Mouse (Mus musculus) heart, embryonic 10.5 days (tissue): ENCODE results near the gene Man2b1. TPM values are rescaled to one million over a fixed set of nuclear protein-coding genes. Genes with fewer than 3 reads are reported as not detected.
A peak's percentile ranks its signal among the peaks of the same experiment; 100 is the strongest.
"Not testable (repeated sequence)": the region's sequence is repeated elsewhere in the genome, so short reads cannot be mapped to it uniquely, and the experiment has no call there.

Experiments
- DNase-seq: peaks from one replicate; pipeline ENCODE4 v3.0.0-alpha.2; 2017; ENCODE audit warnings: low spot score
- H3K27ac ChIP-seq: fragments of 300-500 bp; sonication (generic); 2 replicates; pipeline ENCODE4 v1.5.1; 2016; ENCODE audit warnings: mild to moderate bottlenecking
- H3K27me3 ChIP-seq: fragments of 300-500 bp; sonication (generic); 2 replicates; pipeline ENCODE4 v1.6.1; 2016; ENCODE audit warnings: mild to moderate bottlenecking; ENCODE audit not compliant: poor library complexity, insufficient read depth, severe bottlenecking
- H3K36me3 ChIP-seq: fragments of 300-500 bp; sonication (generic); 2 replicates; pipeline ENCODE4 v1.6.1; 2016; ENCODE audit warnings: mild to moderate bottlenecking, moderate library complexity
- H3K4me1 ChIP-seq: fragments of 300-500 bp; sonication (generic); 2 replicates; pipeline ENCODE4 v1.6.1; 2016; ENCODE audit warnings: mild to moderate bottlenecking
- H3K4me3 ChIP-seq: fragments of 300-500 bp; sonication (generic); 2 replicates; pipeline ENCODE4 v1.5.1; 2016; ENCODE audit warnings: mild to moderate bottlenecking, moderate library complexity
- H3K9me3 ChIP-seq: fragments of 300-500 bp; sonication (generic); 2 replicates; pipeline ENCODE4 v1.6.1; 2016; ENCODE audit warnings: mild to moderate bottlenecking, moderate library complexity
- WGBS: fragments of 180-500 bp; shearing (Covaris S2); methylation state at CpG from one replicate; pipeline ENCODE4 v1.1.7; 2016; 5-methylcytosine and 5-hydroxymethylcytosine counted together
- microRNA-seq: library from miRNA; unstranded; fragments of <30 nt; microRNA quantifications from one replicate; pipeline ENCODE4, GENCODE M21; 2017
- polyA plus RNA-seq: library from polyadenylated mRNA; unstranded; fragments of >200 nt; fragmentation: Nextera tagmentation; extraction: Ambion mirVana; gene quantifications from 2 replicates; pipeline ENCODE4 v1.2.1, GENCODE M21; 2016

Man2b1 gene
- polyA plus RNA-seq, 1 experiment from 2014 or later = 27.2 TPM

DNA sequence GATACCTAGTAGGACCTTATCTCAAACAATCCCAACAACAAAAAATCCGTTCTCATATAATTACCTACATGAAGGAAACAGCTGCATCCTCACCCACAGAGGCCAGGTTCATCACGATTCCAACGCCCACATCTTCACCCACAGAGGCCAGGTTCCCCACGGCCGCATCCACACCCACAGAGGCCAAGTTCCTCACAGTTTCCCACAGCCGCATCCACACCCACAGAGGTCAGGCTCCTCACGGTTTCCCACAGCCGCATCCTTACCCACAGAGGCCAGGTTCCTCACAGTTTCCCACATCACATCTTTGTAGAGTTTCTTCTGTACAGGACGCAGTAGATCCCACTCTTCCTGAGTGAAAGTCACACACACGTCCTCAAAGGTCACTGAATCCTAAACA lies 30.2 kb downstream of the Man2b1 start:
- 91% methylated on average over 10 of the region's 10 CpGs for WGBS
- Histone ChIP-seq H3K4me3 (no peak overlapping the region), H3K9me3 (no peaks in the 10 kb centered on the region), H3K36me3 (peaks cover 23% of the 10 kb centered on the region), H3K27me3 (no peaks in the 10 kb centered on the region), H3K27ac (no peak overlapping the region), H3K4me1 (no peaks in the 10 kb centered on the region)
- DNase-seq = peak; percentile 54

DNA sequence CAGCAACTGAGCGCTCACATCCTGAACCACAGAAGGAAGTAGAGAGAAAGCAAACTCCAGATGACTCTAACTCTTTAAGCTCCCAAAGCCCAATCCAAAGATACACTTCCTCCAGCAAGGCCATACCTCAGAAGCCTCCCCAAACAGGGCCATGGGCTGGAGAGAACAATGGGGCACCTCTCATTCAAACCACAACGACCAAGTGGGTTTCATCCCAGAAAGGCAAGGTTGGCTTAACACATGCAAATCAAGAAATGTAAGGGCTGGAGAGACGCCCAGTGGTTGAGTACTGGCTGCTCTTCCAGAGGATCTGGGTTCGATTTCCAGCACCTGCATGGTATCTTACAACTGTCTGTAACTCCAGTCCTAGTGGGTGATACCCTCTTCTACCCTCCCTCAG lies 32.4 kb downstream of the Man2b1 start:
- 73% methylated on average over 4 of the region's 4 CpGs for WGBS
- DNase-seq = peak; percentile 13

DNA sequence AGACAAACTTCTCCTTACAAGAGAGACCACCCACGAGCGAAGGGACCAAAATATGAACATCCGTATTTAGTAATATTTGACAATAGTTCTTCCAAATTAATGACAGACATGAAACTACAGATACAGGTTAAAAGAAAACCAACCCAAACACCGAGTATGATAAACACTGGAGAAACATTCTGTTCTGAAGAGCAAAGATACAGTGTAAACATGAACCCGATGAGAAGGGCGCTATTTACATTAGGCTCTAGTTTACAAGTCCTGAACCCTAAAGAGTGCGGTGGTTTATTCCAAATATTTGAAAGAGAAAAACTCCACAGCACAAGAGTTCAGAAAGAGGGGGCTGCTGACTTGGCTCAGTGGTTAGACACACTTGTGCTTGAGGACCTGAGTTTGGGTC lies 33.9 kb downstream of the Man2b1 start:
- Histone ChIP-seq H3K4me3 (no peak overlapping the region), H3K4me1 (no peaks in the 10 kb centered on the region), H3K36me3 (0 out of 2 replicates have a peak, but pooled peaks cover 3% of the 10 kb centered on the region), H3K27ac (no peak overlapping the region), H3K27me3 (no peaks in the 10 kb centered on the region), H3K9me3 (no peaks in the 10 kb centered on the region)
- 90% methylated on average over 7 of the region's 7 CpGs for WGBS
- peak; percentile 25 for DNase-seq

More for the DNA sequence above, 32.4 kb downstream of the Man2b1 start:
- H3K9me3 ChIP-seq = no peaks in the 10 kb centered on the region
- no peaks in the 10 kb centered on the region for H3K4me1 ChIP-seq
- no peaks in the 10 kb centered on the region for H3K27me3 ChIP-seq
- peaks cover 12% of the 10 kb centered on the region for H3K36me3 ChIP-seq
- no peak overlapping the region for H3K27ac ChIP-seq
- H3K4me3 ChIP-seq = no peak overlapping the region

DNA sequence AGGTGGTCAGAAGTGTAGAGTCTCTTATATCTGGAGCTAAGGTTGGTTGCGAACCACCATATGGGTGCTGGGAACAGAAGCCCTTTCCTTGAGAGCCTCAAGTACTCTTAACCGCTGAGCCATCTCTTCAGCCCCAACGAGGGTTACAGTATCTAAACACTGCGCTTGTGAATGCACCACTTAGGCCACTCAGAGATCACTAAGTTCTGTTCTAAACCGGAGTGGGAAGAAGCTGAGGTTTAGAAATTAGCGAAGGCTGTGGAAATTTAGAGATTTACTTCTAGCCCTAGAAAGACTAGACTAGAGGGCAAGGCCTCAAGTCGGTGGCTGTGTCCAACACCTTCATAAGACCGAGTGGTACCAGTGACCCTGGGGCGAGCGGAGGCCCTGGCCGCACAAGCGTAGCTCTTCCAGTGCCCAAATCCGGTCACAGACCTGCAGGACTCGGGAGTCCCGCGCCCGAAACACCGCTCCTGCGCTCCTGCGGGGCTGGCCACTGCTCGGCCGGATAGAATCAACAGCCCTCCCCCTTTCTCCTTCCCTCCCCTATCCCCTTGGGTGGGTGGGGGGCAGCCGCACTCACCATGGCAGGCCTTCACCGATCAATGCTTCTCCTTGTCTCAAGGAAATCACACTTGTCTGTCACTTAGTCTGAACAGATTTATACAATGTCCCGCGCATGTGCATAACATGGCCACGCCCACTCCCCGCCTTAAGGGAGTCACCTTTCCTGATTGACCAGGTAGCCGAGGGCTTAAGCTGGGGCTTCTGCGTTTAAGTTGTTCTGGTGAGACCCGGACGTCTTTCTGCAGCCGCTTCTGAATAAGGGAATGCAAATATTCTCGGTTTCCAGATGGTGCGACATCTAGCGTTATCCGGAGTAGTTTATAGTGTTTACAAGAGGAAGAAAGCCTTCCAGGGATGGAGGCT lies 36.2 kb downstream of the Man2b1 start:
- DNase-seq = peak; percentile 87
- H3K27ac ChIP-seq = peak overlapping the region; percentile 82
- H3K27me3 ChIP-seq = no peaks in the 10 kb centered on the region
- H3K36me3 ChIP-seq = no peaks in the 10 kb centered on the region
- H3K4me1 ChIP-seq = no peaks in the 10 kb centered on the region
- H3K4me3 ChIP-seq = peak overlapping the region; percentile 78
- H3K9me3 ChIP-seq = no peaks in the 10 kb centered on the region
- WGBS = 7% methylated on average over 37 of the region's 37 CpGs

DNA sequence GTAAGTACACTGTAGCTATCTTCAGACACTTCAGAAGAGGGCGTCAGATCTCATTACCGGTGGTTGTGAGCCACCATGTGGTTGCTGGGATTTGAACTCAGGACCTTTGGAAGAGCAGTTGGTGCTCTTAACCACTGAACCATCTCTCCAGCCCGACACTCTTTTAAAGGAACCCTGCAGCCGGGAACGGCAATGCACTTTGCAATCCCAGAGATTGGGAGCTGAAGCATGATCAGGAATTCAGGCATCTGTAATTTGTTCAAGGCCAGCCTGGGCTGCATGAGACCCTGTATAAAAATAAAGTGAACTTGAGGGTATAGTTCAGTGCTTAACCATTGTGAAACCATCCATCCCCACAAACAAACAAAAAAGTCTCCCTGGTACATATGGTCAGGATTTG lies 37.2 kb downstream of the Man2b1 start:
- H3K4me3 ChIP-seq, H3K9me3 ChIP-seq, H3K27me3 ChIP-seq, H3K27ac ChIP-seq, H3K4me1 ChIP-seq, H3K36me3 ChIP-seq: not testable (repeated sequence)
- DNase-seq = peak; percentile 66
- WGBS = 82% methylated on average over 5 of the region's 5 CpGs

DNA sequence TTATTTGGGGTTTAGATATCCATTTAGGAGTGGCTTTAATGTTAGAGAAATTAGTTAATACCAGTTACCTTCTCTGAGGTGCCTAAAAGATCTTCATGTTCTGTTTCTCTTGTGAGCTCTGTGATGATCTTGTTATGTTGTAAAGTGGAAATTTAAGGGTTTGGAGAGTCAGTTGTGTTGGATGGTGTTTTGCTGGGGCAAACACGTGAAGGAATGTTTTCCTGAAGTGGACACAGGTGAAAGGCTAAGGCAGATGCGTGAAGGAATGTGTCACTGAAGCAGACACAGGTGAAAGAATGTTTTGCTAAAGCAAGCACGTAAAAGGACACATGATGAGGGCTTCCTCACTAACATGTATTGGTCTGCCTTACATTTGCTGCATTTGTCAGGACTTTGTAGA lies 39.9 kb downstream of the Man2b1 start, which contains the start of gene Zfp791:
TSS of gene Zfp791 (minus strand) at position 101 of the 400 bp plus-strand sequence.
- 69% methylated on average over 3 of the region's 3 CpGs for WGBS
- H3K27me3 ChIP-seq = no peaks in the 10 kb centered on the region
- no peak for DNase-seq

DNA sequence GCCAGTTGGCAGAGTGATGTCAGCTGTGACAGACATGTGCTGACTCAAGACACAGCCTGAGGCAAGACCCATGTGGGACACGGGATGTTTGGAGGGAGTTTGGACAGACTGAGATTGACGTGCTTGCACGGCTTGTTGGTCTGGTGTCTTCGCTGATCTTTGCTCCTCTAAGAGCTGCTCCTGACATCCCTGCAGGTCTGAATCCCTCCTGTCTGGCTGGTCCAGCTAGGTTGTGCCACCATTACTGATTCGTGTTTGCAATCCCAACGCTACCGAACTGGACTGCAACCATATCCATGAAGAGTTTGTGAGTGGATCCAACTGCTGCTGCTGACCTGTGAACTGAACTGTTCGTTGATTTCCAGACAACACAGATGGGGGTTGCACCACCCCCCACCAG lies 40.6 kb downstream of the Man2b1 start:
- Histone ChIP-seq H3K4me3 (no peak overlapping the region), H3K27ac (no peak overlapping the region), H3K27me3 (no peaks in the 10 kb centered on the region), H3K9me3 (no peaks in the 10 kb centered on the region), H3K36me3 (no peaks in the 10 kb centered on the region), H3K4me1 (no peaks in the 10 kb centered on the region)
- peak; percentile 73 for DNase-seq
- WGBS = 85% methylated on average over 8 of the region's 8 CpGs

More for the DNA sequence above, 39.9 kb downstream of the Man2b1 start, which contains the start of gene Zfp791:
- no peaks in the 10 kb centered on the region for H3K4me1 ChIP-seq
- no peak within 1 kb of the TSS for H3K4me3 ChIP-seq
- H3K36me3 ChIP-seq = no peaks in the 10 kb centered on the region
- no peak within 1 kb of the TSS for H3K27ac ChIP-seq
- H3K9me3 ChIP-seq = no peaks in the 10 kb centered on the region

DNA sequence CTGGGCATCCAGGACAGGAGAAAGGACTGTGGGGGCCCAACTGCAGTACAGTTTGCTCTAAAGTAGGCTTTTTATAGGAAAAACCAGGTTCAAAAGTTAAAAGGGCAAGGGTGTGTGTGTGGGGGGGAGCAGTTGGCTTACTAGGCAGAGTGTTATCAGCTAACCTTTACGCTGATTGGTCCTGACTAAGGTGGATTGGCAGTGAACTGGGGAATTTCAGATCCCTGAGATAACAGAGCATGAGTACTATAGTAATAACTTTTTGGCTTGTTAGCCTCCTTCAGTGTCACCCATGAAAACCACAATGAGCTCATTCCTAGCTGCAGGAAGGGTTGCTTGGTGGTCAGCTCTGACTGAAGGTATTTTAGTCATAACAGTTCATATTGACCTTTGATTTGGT lies 49.3 kb downstream of the Man2b1 start:
- no peak for DNase-seq
- H3K4me1 ChIP-seq = no peaks in the 10 kb centered on the region
- no peaks in the 10 kb centered on the region for H3K9me3 ChIP-seq
- peaks cover 7% of the 10 kb centered on the region; the same call in 1 of the 2 replicates for H3K27me3 ChIP-seq
- 88% methylated on average over 1 of the region's 1 CpGs for WGBS
- no peaks in the 10 kb centered on the region for H3K36me3 ChIP-seq
- H3K27ac ChIP-seq = no peak overlapping the region
- no peak overlapping the region for H3K4me3 ChIP-seq

DNA sequence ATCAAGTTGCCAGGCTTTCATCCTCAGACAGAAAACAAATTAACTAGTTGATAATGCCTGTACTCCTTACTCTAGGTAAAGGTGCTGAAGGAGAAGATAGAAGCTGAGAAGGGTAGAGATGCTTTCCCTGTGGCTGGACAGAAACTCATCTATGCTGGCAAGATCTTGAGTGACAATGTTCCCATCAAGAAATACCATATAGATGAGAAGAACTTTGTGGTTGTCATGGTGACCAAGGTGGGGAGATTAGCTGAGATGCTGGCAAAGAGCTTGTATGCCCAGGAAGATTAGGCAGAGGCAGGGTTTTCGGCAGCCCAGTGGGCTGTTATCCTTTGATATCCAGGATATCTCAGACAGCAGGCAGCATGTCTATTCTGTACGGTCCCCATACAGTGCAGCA lies 52.6 kb downstream of the Man2b1 start:
- H3K36me3 ChIP-seq, H3K4me1 ChIP-seq, H3K4me3 ChIP-seq, H3K27me3 ChIP-seq, H3K27ac ChIP-seq, DNase-seq, H3K9me3 ChIP-seq: not testable (repeated sequence)
- WGBS = 72% methylated on average over 2 of the region's 2 CpGs

DNA sequence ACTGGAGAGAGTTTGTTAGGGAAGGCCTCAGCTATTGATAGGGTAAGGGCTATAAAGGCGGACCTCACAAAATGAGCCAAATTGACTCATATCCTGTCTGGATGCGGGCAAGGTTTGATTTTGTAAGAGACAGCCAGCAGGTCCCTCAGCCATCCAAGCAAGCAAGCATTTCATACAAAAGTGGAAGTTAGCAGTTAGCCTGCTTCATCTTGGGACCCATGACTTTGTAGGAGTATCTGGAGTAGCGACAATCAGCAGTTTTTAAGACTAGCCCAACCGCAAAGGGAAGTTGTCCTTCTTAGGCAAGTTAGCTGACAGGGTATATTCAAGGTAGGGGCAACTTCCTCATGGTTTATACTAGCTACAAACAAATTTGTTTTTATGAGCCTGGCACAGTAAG lies 59.4 kb downstream of the Man2b1 start:
- no peak overlapping the region for H3K4me3 ChIP-seq
- no peak for DNase-seq

More for the DNA sequence above, 59.4 kb downstream of the Man2b1 start:
- Histone ChIP-seq H3K4me1 (no peaks in the 10 kb centered on the region), H3K27me3 (no peaks in the 10 kb centered on the region), H3K9me3 (0 out of 2 replicates have a peak, but pooled peaks cover 6% of the 10 kb centered on the region), H3K36me3 (no peaks in the 10 kb centered on the region), H3K27ac (no peak overlapping the region)
- 94% methylated on average over 4 of the region's 4 CpGs for WGBS

Small RNA genes lying within 50 kb of the gene (microRNA-seq; reads per million reads assigned to microRNA genes)
- gene Gm23388 = 6.6 reads per million, percentile 20 among the genes with 10 or more reads in this experiment
- 3.8 reads per million, percentile 10 among the genes with 10 or more reads in this experiment for gene Mir7070

Other genes with a start within 250 kb of the Man2b1 start
- 137 and 154 TPM in 2 replicates for gene Rad23a, start 242.6 kb upstream of the Man2b1 start, polyA plus RNA-seq
- gene Calr, start 236.3 kb upstream of the Man2b1 start, polyA plus RNA-seq = 881 and 1,047 TPM in 2 replicates
- 80.8 and 108 TPM in 2 replicates for gene Farsa, start 226.3 kb upstream of the Man2b1 start, polyA plus RNA-seq
- gene Syce2, start 211.2 kb upstream of the Man2b1 start, polyA plus RNA-seq = 51.7 and 64.6 TPM in 2 replicates
- 43.8 and 45.3 TPM in 2 replicates for gene Gcdh, start 189.3 kb upstream of the Man2b1 start, polyA plus RNA-seq
- 54.2 and 54.3 TPM in 2 replicates for gene Klf1, start 181.3 kb upstream of the Man2b1 start, polyA plus RNA-seq
- 3.2 and 3.8 TPM in 2 replicates for gene Dnase2a, start 174.7 kb upstream of the Man2b1 start, polyA plus RNA-seq
- 0.09 and 0.16 TPM in 2 replicates for gene Mast1, start 145.9 kb upstream of the Man2b1 start, polyA plus RNA-seq
- gene Rtbdn, start 136.3 kb upstream of the Man2b1 start, polyA plus RNA-seq = 0.21 and 0.34 TPM in 2 replicates
- gene Gm49661, start 113.8 kb upstream of the Man2b1 start, polyA plus RNA-seq = not detected in 2 replicates
- 810 and 835 TPM in 2 replicates for gene Prdx2, start 113.7 kb upstream of the Man2b1 start, polyA plus RNA-seq
- 104 and 119 TPM in 2 replicates for gene Rnaseh2a, start 113.5 kb upstream of the Man2b1 start, polyA plus RNA-seq
- gene Junb, start 104.6 kb upstream of the Man2b1 start, polyA plus RNA-seq = 9.5 and 11.4 TPM in 2 replicates
- 8.4 and 14.7 TPM in 2 replicates for gene Hook2, start 92.7 kb upstream of the Man2b1 start, polyA plus RNA-seq
- gene Best2, start 68.7 kb upstream of the Man2b1 start, polyA plus RNA-seq = not detected in 2 replicates
- gene Asna1, start 58.0 kb upstream of the Man2b1 start, polyA plus RNA-seq = 149 and 157 TPM in 2 replicates
- gene Trir, start 56.4 kb upstream of the Man2b1 start, polyA plus RNA-seq = 85.6 and 133 TPM in 2 replicates
- gene Tnpo2, start 46.4 kb upstream of the Man2b1 start, polyA plus RNA-seq = 27.2 and 28.4 TPM in 2 replicates
- gene Fbxw9, start 23.2 kb upstream of the Man2b1 start, polyA plus RNA-seq = 20.2 and 21.0 TPM in 2 replicates
- gene Gm5741, start 15.3 kb upstream of the Man2b1 start, polyA plus RNA-seq = 0.51 and 0.57 TPM in 2 replicates
- gene Dhps, start 11.5 kb upstream of the Man2b1 start, polyA plus RNA-seq = 54.0 and 72.3 TPM in 2 replicates
- gene Wdr83os, start 2.5 kb upstream of the Man2b1 start, polyA plus RNA-seq = 97.0 and 105 TPM in 2 replicates
- 41.2 and 47.9 TPM in 2 replicates for gene Wdr83, start 2.0 kb upstream of the Man2b1 start, polyA plus RNA-seq
- 0.84 and 1.00 TPM in 2 replicates for gene Zfp791, start 39.8 kb downstream of the Man2b1 start, polyA plus RNA-seq
- not detected in 2 replicates for gene Cks1brt, start 68.7 kb downstream of the Man2b1 start, polyA plus RNA-seq
- gene Olfr371, start 142.7 kb downstream of the Man2b1 start, polyA plus RNA-seq = not detected in 2 replicates
- gene Orc6, start 216.4 kb downstream of the Man2b1 start, polyA plus RNA-seq = 89.3 and 122 TPM in 2 replicates
- 124 and 136 TPM in 2 replicates for gene Vps35, start 216.5 kb downstream of the Man2b1 start, polyA plus RNA-seq